In the genomic region with DNA sequence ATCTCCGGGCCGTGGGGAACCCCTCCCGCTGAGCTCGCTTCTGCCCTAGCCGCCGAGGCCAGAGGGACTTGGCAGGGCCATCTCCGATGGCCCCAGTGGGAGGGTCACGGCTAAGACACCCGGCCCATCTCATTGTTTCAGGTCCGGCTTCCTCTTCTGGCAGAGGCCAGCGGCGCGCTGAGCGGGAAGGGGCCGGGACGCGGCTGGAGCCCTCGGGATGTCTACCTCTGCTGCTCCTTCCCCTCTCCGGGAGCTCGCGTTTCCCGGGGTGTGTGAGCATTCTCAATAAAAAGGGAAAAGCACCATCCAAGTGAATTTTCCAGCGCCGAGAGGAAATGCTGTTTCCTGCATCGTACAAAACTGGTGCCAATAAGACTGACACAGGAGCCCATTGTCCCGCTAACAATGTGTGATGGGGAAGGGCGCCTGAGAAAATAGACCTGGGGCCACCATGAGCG, we compare ENCODE assay signal across 8 mouse cellular contexts. TPM values are rescaled to one million over a fixed set of nuclear protein-coding genes. Genes with fewer than 3 reads are reported as not detected.
A peak's percentile ranks its signal among the peaks of the same experiment; 100 is the strongest.
DNase-seq lines count a peak whose midpoint lies in the region; ATAC-seq lines count a peak whose summit lies in the region.

No protein-coding gene starts in this region.

- H3K27ac ChIP-seq in hindbrain, embryonic 15.5 days (replicated peaks) = no peak overlapping the region
- no peak overlapping the region for H3K27ac ChIP-seq in limb, embryonic 15.5 days
- no peak overlapping the region for H3K27ac ChIP-seq in midbrain, embryonic 13.5 days

- DNase-seq in cerebellum, postnatal 14 days = peak; percentile 28 to 30
- DNase-seq in cerebellum, adult 11 months = no peak
- peak; percentile 14 for DNase-seq in brain, adult 2 months (ENCODE audit: low read depth, low spot score)
- peak; percentile 45 for DNase-seq in gastrocnemius, postnatal 10 days

- no peaks in the 10 kb centered on the region for H3K9me3 ChIP-seq in hindbrain, embryonic 15.5 days
- no peaks in the 10 kb centered on the region for H3K9me3 ChIP-seq in limb, embryonic 15.5 days
- H3K9me3 ChIP-seq in midbrain, embryonic 13.5 days = no peaks in the 10 kb centered on the region

- peak overlapping the region; percentile 68 for H3K4me2 ChIP-seq in hindbrain, embryonic 15.5 days
- peak overlapping the region; percentile 61 for H3K4me2 ChIP-seq in limb, embryonic 15.5 days
- peak overlapping the region; percentile 60 for H3K4me2 ChIP-seq in midbrain, embryonic 13.5 days (replicated peaks)

- H3K27me3 ChIP-seq in hindbrain, embryonic 15.5 days = peaks cover 52% of the 10 kb centered on the region
- H3K27me3 ChIP-seq in limb, embryonic 15.5 days = peaks cover 57% of the 10 kb centered on the region
- peaks cover 63% of the 10 kb centered on the region for H3K27me3 ChIP-seq in midbrain, embryonic 13.5 days

- H3K36me3 ChIP-seq in hindbrain, embryonic 15.5 days = no peaks in the 10 kb centered on the region
- H3K36me3 ChIP-seq in limb, embryonic 15.5 days = no peaks in the 10 kb centered on the region
- H3K36me3 ChIP-seq in midbrain, embryonic 13.5 days = no peaks in the 10 kb centered on the region

- peaks cover 27% of the 10 kb centered on the region for H3K4me1 ChIP-seq in hindbrain, embryonic 15.5 days (replicated peaks)
- H3K4me1 ChIP-seq in limb, embryonic 15.5 days = peaks cover 20% of the 10 kb centered on the region
- peaks cover 24% of the 10 kb centered on the region for H3K4me1 ChIP-seq in midbrain, embryonic 13.5 days (replicated peaks)

- WGBS in hindbrain, embryonic 15.5 days = under 1% methylated on average over 26 of the region's 28 CpGs
- under 1% methylated on average over 28 of the region's 28 CpGs for WGBS in limb, embryonic 15.5 days
- under 1% methylated on average over 28 of the region's 28 CpGs for WGBS in midbrain, embryonic 13.5 days

- H3K4me3 ChIP-seq in hindbrain, embryonic 15.5 days = peak overlapping the region; percentile 35
- peak overlapping the region; percentile 34 for H3K4me3 ChIP-seq in limb, embryonic 15.5 days
- peak overlapping the region; percentile 36 for H3K4me3 ChIP-seq in midbrain, embryonic 13.5 days (replicated peaks)

- peak; percentile 30; the same call in 1 of the 2 replicates for ATAC-seq in hindbrain, embryonic 15.5 days (ENCODE audit: low FRiP score, low read depth)
- ATAC-seq in limb, embryonic 15.5 days (ENCODE audit: insufficient number of reproducible peaks, low FRiP score, low TSS enrichment, low read depth) = no peak
- peak; percentile 49 for ATAC-seq in midbrain, embryonic 13.5 days
- no peak for ATAC-seq in activated CD4-positive, CD25-positive, alpha-beta regulatory T cell, adult 4 months

- H3K9ac ChIP-seq in hindbrain, embryonic 15.5 days = peak overlapping the region; percentile 22; the same call in 1 of the 2 replicates
- H3K9ac ChIP-seq in limb, embryonic 15.5 days = no peak overlapping the region
- peak overlapping the region; percentile 56 for H3K9ac ChIP-seq in midbrain, embryonic 13.5 days (replicated peaks)

RNA-seq across cellular contexts. Expression of a gene that starts 25.9 kb away (rescaled TPM):
- total RNA-seq in gastrocnemius, postnatal 10 days (2021) = 10 to 100 TPM; 14.7 to 17.8 TPM
- 15.8 and 16.0 TPM in 2 replicates for polyA plus RNA-seq in hindbrain, embryonic 15.5 days (2015; fragmentation: Nextera tagmentation; extraction: Ambion mirVana)
- 11.9 and 12.2 TPM in 2 replicates for polyA plus RNA-seq in limb, embryonic 15.5 days (2015; fragmentation: Nextera tagmentation; extraction: Ambion mirVana)
- 8.1 and 9.9 TPM in 2 replicates for polyA plus RNA-seq in midbrain, embryonic 13.5 days (2015; fragmentation: Nextera tagmentation; extraction: Ambion mirVana)
- polyA plus RNA-seq in activated CD4-positive, CD25-positive, alpha-beta regulatory T cell, adult 4 months (2017; shearing (Covaris generic)) = not detected

Comparison
In these comparisons a context has a peak if more than half of its experiments do, and no peak if none do; other contexts are left out.
1. ATAC-seq: peak in hindbrain, embryonic 15.5 days (single experiment) and midbrain, embryonic 13.5 days (single experiment); none in limb, embryonic 15.5 days (single experiment) and activated CD4-positive, CD25-positive, alpha-beta regulatory T cell, adult 4 months (single experiment).
2. Peak in every context shown above with its lines, with median percentiles within 50 percentile points of each other: H3K4me2 ChIP-seq and H3K4me3 ChIP-seq.